Mouse (Mus musculus) bone marrow, adult 2 months (tissue): ENCODE data around the gene Tgif1.

ENCODE experiments used
- CTCF ChIP-seq: fragments of 200-500 bp; IDR thresholded peaks from 2 replicates; pipeline ENCODE4 v1.5.1; 2011; ENCODE audit warnings: low read length, control low read depth; ENCODE audit not compliant: control insufficient read depth, insufficient read depth
- POLR2A ChIP-seq: fragments of 200-500 bp; IDR thresholded peaks from 2 replicates; pipeline ENCODE4 v1.6.1; 2011; ENCODE audit warnings: low read depth, mild to moderate bottlenecking, control low read depth, low read length, borderline replicate concordance; ENCODE audit not compliant: control insufficient read depth

DNA sequence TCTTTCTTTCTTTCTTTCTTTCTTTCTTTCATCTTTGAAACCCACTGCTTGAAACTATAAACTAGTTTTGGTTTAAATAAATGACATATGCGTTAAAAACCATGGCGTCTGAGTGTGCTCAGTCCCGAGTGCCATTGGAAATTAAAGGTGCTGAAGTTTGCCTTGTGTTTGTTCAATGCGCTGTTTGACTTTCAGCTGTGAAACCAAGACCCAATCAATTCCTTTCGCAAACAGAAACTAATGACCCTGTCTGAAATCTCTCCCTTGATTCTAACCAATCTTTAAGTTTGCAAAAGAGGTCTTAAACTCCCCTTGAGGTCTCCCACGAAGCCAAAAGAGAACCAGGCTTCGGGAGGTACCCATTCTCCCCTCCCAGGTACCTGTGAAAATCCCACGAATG is 30.3 kb downstream of the Tgif1 start:
- TF ChIP-seq CTCF (no peak), POLR2A (no peak)
